Mouse (Mus musculus) embryonic facial prominence, embryonic 13.5 days (tissue): ENCODE results near the gene Cbl. TPM values are rescaled to one million over a fixed set of nuclear protein-coding genes. Genes with fewer than 3 reads are reported as not detected.

Experiments used
- ATAC-seq: fragments of 200-750 bp; cut with Nextera tagmentation; 2 replicates; pipeline ENCODE4 v1.8.0; 2017; ENCODE audit warnings: low read depth; ENCODE audit not compliant: insufficient number of reproducible peaks, insufficient read depth, low FRiP score, low TSS enrichment
- H3K27ac ChIP-seq: fragments of 300-500 bp; sonication (generic); 2 replicates; pipeline ENCODE4 v1.5.1; 2015; ENCODE audit warnings: moderate library complexity, mild to moderate bottlenecking, inconsistent platforms
- H3K27me3 ChIP-seq: fragments of 300-500 bp; sonication (generic); 2 replicates; pipeline ENCODE4 v1.6.1; 2015; ENCODE audit warnings: mild to moderate bottlenecking, inconsistent platforms
- H3K36me3 ChIP-seq: fragments of 300-500 bp; sonication (generic); 2 replicates; pipeline ENCODE4 v1.6.1; 2015; ENCODE audit warnings: mild to moderate bottlenecking, inconsistent platforms
- H3K4me1 ChIP-seq: fragments of 300-500 bp; sonication (generic); 2 replicates; pipeline ENCODE4 v1.6.1; 2015; ENCODE audit warnings: inconsistent platforms
- H3K4me2 ChIP-seq: fragments of 300-500 bp; sonication (generic); 2 replicates; pipeline ENCODE4 v1.6.1; 2015; ENCODE audit warnings: moderate library complexity, mild to moderate bottlenecking, inconsistent platforms
- H3K4me3 ChIP-seq: fragments of 300-500 bp; sonication (generic); 2 replicates; pipeline ENCODE4 v1.5.1; 2015; ENCODE audit warnings: mild to moderate bottlenecking, inconsistent platforms
- H3K9ac ChIP-seq: fragments of 300-500 bp; sonication (generic); 2 replicates; pipeline ENCODE4 v1.6.1; 2015; ENCODE audit warnings: mild to moderate bottlenecking, inconsistent platforms
- H3K9me3 ChIP-seq: fragments of 300-500 bp; sonication (generic); 2 replicates; pipeline ENCODE4 v1.6.1; 2016; ENCODE audit warnings: inconsistent platforms
- WGBS: fragments of 180-500 bp; shearing (Covaris S2); methylation state at CpG from one replicate; pipeline ENCODE4 v1.1.7; 2015; ENCODE audit warnings: mixed read lengths; 5-methylcytosine and 5-hydroxymethylcytosine counted together
- polyA plus RNA-seq: library from polyadenylated mRNA; unstranded; fragments of >200 nt; fragmentation: Nextera tagmentation; extraction: Ambion mirVana; gene quantifications from 2 replicates; pipeline ENCODE4 v1.2.1, GENCODE M21; 2015

Cbl gene
- polyA plus RNA-seq, 1 experiment from 2014 or later: 17.3 TPM

DNA sequence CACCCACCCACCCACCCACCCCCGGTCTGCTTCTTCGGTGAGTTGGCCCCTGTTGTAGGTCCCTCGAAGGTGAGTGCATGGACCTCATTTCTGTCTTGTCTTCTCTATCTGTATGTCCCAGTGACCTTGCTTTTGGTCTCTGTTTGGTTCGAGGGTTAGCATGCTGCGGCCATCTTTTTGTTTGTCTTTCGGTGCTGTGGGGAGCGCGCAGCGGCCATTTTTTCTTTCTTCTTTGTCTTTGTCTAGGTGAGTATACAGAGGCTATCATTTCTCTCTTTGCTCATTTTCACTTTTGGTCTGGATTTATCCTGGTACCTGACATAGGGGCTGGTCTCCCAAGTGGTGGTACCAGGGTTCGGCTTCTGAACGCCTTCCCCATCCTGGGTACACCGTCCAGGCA lies 55.0 kb downstream of the Cbl start:
- 96% methylated on average over 12 of the region's 12 CpGs for WGBS
- 0 out of 2 replicates have a peak, but pooled peaks have one; percentile 37 for ATAC-seq
- H3K9ac ChIP-seq: no peak overlapping the region
- no peaks in the 10 kb centered on the region for H3K9me3 ChIP-seq
- H3K4me3 ChIP-seq: no peak overlapping the region
- no peaks in the 10 kb centered on the region for H3K27me3 ChIP-seq
- H3K4me1 ChIP-seq: 0 out of 2 replicates have a peak, but pooled peaks cover 4% of the 10 kb centered on the region
- peaks cover 21% of the 10 kb centered on the region; the same call in 1 of the 2 replicates for H3K36me3 ChIP-seq
- no peak overlapping the region for H3K27ac ChIP-seq
- no peak overlapping the region for H3K4me2 ChIP-seq

- peaks cover 21% of the 10 kb centered on the region; the same call in 1 of the 2 replicates for H3K36me3 ChIP-seq
- H3K4me3 ChIP-seq: no peak overlapping the region
- no peak for ATAC-seq
- H3K4me2 ChIP-seq: no peak overlapping the region
- no peak overlapping the region for H3K27ac ChIP-seq
- no peaks in the 10 kb centered on the region for H3K9me3 ChIP-seq
- H3K27me3 ChIP-seq: no peaks in the 10 kb centered on the region
- H3K9ac ChIP-seq: no peak overlapping the region
- WGBS: 84% methylated on average over 14 of the region's 14 CpGs
- 0 out of 2 replicates have a peak, but pooled peaks cover 4% of the 10 kb centered on the region for H3K4me1 ChIP-seq
Measured at GRCm38 (mm10) chr9:44178389-44178788, 55.5 kb downstream of the Cbl start.

GRCm38 (mm10) chr9:44177405-44177804 lies 56.4 kb downstream of the Cbl start:
- no peak overlapping the region for H3K27ac ChIP-seq
- no peak overlapping the region for H3K9ac ChIP-seq
- no peak overlapping the region for H3K4me2 ChIP-seq
- 81% methylated on average over 2 of the region's 2 CpGs for WGBS
- 0 out of 2 replicates have a peak, but pooled peaks cover 4% of the 10 kb centered on the region for H3K4me1 ChIP-seq
- peaks cover 29% of the 10 kb centered on the region for H3K36me3 ChIP-seq
- no peaks in the 10 kb centered on the region for H3K9me3 ChIP-seq
- no peak overlapping the region for H3K4me3 ChIP-seq
- H3K27me3 ChIP-seq: no peaks in the 10 kb centered on the region
- no peak for ATAC-seq

DNA sequence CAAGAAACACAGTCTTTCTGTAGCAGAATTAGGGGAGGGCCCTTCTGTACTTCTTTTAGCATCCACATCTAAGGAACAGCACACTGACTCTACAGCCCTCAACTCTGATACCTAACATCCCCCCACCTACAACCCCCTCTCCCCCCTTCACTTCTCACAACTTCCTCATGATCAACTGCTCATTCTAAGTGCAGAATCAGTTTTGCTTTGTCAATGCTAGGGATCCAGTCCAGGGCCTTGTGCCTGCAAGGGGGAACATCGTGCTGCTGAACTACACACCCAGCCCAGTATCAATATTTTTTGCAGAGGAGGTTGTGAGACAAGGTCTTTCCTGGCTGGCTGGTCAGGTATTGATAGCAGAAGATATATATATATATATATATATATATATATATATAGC lies 57.9 kb downstream of the Cbl start:
- Histone ChIP-seq H3K4me1 (0 out of 2 replicates have a peak, but pooled peaks cover 4% of the 10 kb centered on the region), H3K4me3 (no peak overlapping the region), H3K9me3 (no peaks in the 10 kb centered on the region), H3K27me3 (no peaks in the 10 kb centered on the region), H3K4me2 (no peak overlapping the region), H3K9ac (no peak overlapping the region), H3K36me3 (peaks cover 42% of the 10 kb centered on the region), H3K27ac (no peak overlapping the region)
- WGBS: 92% methylated on average over 1 of the region's 1 CpGs
- ATAC-seq: no peak

- Histone ChIP-seq H3K36me3 (peaks cover 43% of the 10 kb centered on the region), H3K9me3 (no peaks in the 10 kb centered on the region), H3K27me3 (no peaks in the 10 kb centered on the region), H3K4me2 (no peak overlapping the region), H3K9ac (no peak overlapping the region), H3K27ac (no peak overlapping the region), H3K4me1 (0 out of 2 replicates have a peak, but pooled peaks cover 4% of the 10 kb centered on the region), H3K4me3 (no peak overlapping the region)
- no peak for ATAC-seq
- 73% methylated on average over 6 of the region's 6 CpGs for WGBS
Measured at GRCm38 (mm10) chr9:44175556-44175955, 58.3 kb downstream of the Cbl start.

DNA sequence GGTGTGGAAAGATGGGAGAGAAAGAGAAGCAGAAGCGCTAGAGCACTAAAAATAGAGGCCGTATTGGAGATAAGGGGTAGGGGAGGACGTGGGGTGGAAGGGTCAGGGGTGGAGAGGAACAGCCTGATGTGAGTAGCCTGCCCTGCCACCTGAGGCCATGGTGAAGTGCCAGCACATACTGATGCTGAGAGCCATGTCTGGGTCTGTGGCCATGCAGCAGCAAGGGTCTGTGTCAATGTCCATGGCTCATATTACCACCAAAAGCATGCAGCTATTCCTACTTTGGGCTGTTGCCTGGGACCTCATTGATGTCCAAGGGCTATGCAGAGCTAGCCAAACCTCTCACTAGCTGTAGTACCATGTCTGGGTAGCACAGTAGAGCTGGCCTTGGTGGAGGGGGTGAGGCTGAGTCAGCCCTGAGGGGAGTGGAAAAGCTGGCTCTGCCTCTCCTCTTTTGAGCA lies 63.1 kb downstream of the Cbl start:
- 88% methylated on average over 3 of the region's 3 CpGs for WGBS
- Histone ChIP-seq H3K36me3 (peaks cover 56% of the 10 kb centered on the region), H3K4me3 (no peak overlapping the region), H3K27me3 (no peaks in the 10 kb centered on the region), H3K27ac (no peak overlapping the region), H3K4me2 (no peak overlapping the region), H3K9ac (no peak overlapping the region), H3K9me3 (no peaks in the 10 kb centered on the region), H3K4me1 (0 out of 2 replicates have a peak, but pooled peaks cover 3% of the 10 kb centered on the region)
- ATAC-seq: no peak

DNA sequence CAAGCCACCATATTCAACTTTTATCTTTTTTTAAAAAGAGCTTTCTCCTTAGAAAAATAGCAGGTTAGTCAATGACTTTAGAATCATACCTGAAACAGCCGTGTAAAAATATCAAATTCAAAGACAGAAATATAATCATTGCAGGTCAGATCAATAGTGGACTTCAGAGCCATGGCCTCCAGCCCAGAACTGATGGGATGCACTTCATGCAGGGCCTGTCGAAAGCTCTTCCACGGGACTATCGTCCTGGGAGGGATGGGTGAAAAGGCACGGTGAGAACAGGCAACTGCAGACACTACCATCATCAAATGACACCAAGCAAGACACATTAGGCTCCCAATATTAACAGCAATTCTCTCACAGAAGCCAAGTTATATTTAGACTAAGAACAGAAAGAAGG lies 64.9 kb downstream of the Cbl start:
- Histone ChIP-seq H3K4me2 (no peak overlapping the region), H3K4me3 (no peak overlapping the region), H3K4me1 (no peaks in the 10 kb centered on the region), H3K9ac (no peak overlapping the region), H3K27ac (no peak overlapping the region), H3K9me3 (no peaks in the 10 kb centered on the region), H3K27me3 (no peaks in the 10 kb centered on the region), H3K36me3 (peaks cover 74% of the 10 kb centered on the region)
- 85% methylated on average over 5 of the region's 5 CpGs for WGBS
- no peak for ATAC-seq

GRCm38 (mm10) chr9:44159886-44160285 lies 74.0 kb downstream of the Cbl start:
- Histone ChIP-seq H3K4me1 (no peaks in the 10 kb centered on the region), H3K9me3 (no peaks in the 10 kb centered on the region), H3K4me3 (no peak overlapping the region), H3K4me2 (no peak overlapping the region), H3K27me3 (no peaks in the 10 kb centered on the region), H3K9ac (no peak overlapping the region), H3K36me3 (peaks cover 87% of the 10 kb centered on the region), H3K27ac (no peak overlapping the region)
- no peak for ATAC-seq
- 75% methylated on average over 3 of the region's 3 CpGs for WGBS

DNA sequence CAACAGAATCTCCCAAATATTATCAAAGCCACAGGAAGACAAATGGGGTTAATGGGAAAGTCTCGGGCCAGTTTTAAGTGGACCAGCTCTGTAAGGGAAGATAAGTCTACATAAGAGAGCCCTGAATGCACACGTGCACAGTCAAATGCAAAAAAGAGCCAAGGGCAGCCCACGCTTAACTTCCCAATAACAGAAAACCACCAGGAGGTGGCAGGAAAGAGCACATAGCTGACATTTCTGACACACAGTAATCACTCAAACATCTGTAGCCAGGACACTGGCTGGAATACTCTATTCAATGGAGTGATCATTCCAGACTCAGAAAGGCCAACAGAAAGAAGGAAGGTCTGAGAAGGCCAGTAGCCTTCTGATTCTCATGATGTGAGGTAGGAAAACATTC lies 86.6 kb downstream of the Cbl start:
- Histone ChIP-seq H3K4me1 (no peaks in the 10 kb centered on the region), H3K36me3 (peaks cover 73% of the 10 kb centered on the region), H3K27me3 (no peaks in the 10 kb centered on the region), H3K9ac (no peak overlapping the region), H3K4me3 (no peak overlapping the region), H3K27ac (no peak overlapping the region), H3K4me2 (no peak overlapping the region), H3K9me3 (no peaks in the 10 kb centered on the region)
- no peak for ATAC-seq
- 59% methylated on average over 3 of the region's 3 CpGs for WGBS

DNA sequence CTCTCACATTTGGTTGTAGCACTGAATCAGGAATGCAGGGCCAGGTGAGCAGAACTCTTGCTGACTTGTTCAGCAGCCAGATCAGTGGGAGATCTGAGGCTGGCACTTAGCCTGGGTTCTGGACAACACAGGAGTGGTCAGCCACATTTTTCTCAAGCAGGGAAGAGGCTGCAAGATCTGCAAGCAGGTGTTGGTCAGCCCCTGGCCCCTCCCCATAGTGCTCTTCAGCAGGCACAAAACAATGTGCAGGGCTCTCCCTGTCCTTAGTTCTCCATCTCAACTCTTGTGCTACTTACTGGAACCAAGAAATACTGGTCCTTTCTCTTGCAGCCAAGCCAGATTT lies 89.2 kb downstream of the Cbl start:
- no peak for ATAC-seq
- H3K4me3 ChIP-seq: no peak overlapping the region

GRCm38 (mm10) chr9:44144023-44144717 lies 89.7 kb downstream of the Cbl start:
- no peak for ATAC-seq
- no peaks in the 10 kb centered on the region for H3K27me3 ChIP-seq
- peaks cover 70% of the 10 kb centered on the region for H3K36me3 ChIP-seq
- no peak overlapping the region for H3K9ac ChIP-seq
- no peak overlapping the region for H3K27ac ChIP-seq
- no peak overlapping the region for H3K4me3 ChIP-seq
- peaks cover 5% of the 10 kb centered on the region; the same call in 1 of the 2 replicates for H3K4me1 ChIP-seq
- H3K9me3 ChIP-seq: no peaks in the 10 kb centered on the region
- no peak overlapping the region for H3K4me2 ChIP-seq
- 34% methylated on average over 7 of the region's 8 CpGs for WGBS

More for the DNA sequence above, 89.2 kb downstream of the Cbl start:
- peaks cover 70% of the 10 kb centered on the region for H3K36me3 ChIP-seq
- no peak overlapping the region for H3K9ac ChIP-seq
- no peaks in the 10 kb centered on the region for H3K9me3 ChIP-seq
- no peak overlapping the region for H3K4me2 ChIP-seq
- H3K27ac ChIP-seq: no peak overlapping the region
- no peaks in the 10 kb centered on the region for H3K27me3 ChIP-seq
- H3K4me1 ChIP-seq: peaks cover 5% of the 10 kb centered on the region; the same call in 1 of the 2 replicates

DNA sequence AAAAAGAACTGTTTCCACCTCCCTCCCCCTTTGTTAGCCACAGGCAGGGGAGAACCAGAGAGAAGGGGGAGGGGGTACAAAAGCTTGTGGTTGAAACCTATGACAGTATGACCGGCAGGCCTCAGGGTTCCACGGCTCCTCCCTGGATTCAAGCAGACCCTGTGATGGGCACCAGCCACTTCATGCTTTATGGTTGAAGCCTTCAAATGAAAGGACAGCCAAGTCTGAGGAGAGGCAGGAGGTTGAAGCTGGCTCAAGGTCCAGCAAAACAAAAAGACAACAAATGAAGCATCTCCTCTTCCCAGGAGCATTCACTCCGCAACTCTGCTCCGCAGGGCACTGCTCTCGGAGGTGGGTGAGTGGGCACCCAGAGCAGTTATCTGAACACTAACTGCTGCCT lies 90.4 kb downstream of the Cbl start:
- Histone ChIP-seq H3K9ac (no peak overlapping the region), H3K4me1 (peaks cover 5% of the 10 kb centered on the region; the same call in 1 of the 2 replicates), H3K27me3 (no peaks in the 10 kb centered on the region), H3K4me3 (no peak overlapping the region), H3K9me3 (no peaks in the 10 kb centered on the region), H3K36me3 (peaks cover 70% of the 10 kb centered on the region), H3K27ac (no peak overlapping the region), H3K4me2 (no peak overlapping the region)
- no peak for ATAC-seq
- 81% methylated on average over 5 of the region's 5 CpGs for WGBS
